Mouse (Mus musculus): ENCODE results near the gene Gm48551. TPM values are rescaled to one million over a fixed set of nuclear protein-coding genes. Genes with fewer than 3 reads are reported as not detected.

Gene Gm48551
- polyA plus RNA-seq, 1 experiment from 2014 or later, result 0.86 TPM

- H3K36me3 ChIP-seq, result peaks cover 46% of the 10 kb centered on the region
- no peaks in the 10 kb centered on the region for H3K27me3 ChIP-seq
- H3K9me3 ChIP-seq (replicated peaks), result no peaks in the 10 kb centered on the region
- H3K9ac ChIP-seq, result peak overlapping the region; percentile 99
- ATAC-seq (ENCODE audit: low read depth) (no peak), DNase-seq (no peak)
- peaks cover 92% of the 10 kb centered on the region for H3K4me1 ChIP-seq (replicated peaks)
- peak overlapping the region; percentile 20 for H3K4me3 ChIP-seq (replicated peaks)
- peak overlapping the region; percentile 95 for H3K4me2 ChIP-seq
- peak overlapping the region; percentile 98 for H3K27ac ChIP-seq
- 70% methylated on average over 8 of the region's 8 CpGs for WGBS (ENCODE audit: insufficient replicate concordance)
These were observed 23.5 kb upstream of the Gm48551 start for GRCm38 (mm10) chr10:81360721-81361120.

GRCm38 (mm10) chr10:81362336-81362949, 21.8 kb upstream of the Gm48551 start:
- H3K9ac ChIP-seq, result peak overlapping the region; percentile 99

GRCm38 (mm10) chr10:81363436-81364346, 20.6 kb upstream of the Gm48551 start:
- H3K9me3 ChIP-seq (replicated peaks), result no peaks in the 10 kb centered on the region
- peak overlapping the region; percentile 99 for H3K9ac ChIP-seq
- WGBS (ENCODE audit: insufficient replicate concordance), result 55% methylated on average over 54 of the region's 54 CpGs
- H3K4me1 ChIP-seq (replicated peaks), result peaks cover 96% of the 10 kb centered on the region
- DNase-seq, result no peak
- H3K27me3 ChIP-seq, result no peaks in the 10 kb centered on the region
- H3K4me3 ChIP-seq (replicated peaks), result peak overlapping the region; percentile 29
- peak; percentile 24 for ATAC-seq (ENCODE audit: low read depth)
- H3K4me2 ChIP-seq, result peak overlapping the region; percentile 95
- H3K27ac ChIP-seq, result peak overlapping the region; percentile 98
- H3K36me3 ChIP-seq, result peaks cover 73% of the 10 kb centered on the region

More at GRCm38 (mm10) chr10:81362336-81362949, 21.8 kb upstream of the Gm48551 start:
- H3K27ac ChIP-seq, result peak overlapping the region; percentile 98
- peaks cover 60% of the 10 kb centered on the region for H3K36me3 ChIP-seq
- H3K4me1 ChIP-seq (replicated peaks), result peaks cover 96% of the 10 kb centered on the region
- ATAC-seq (ENCODE audit: low read depth) (peak; percentile 88), DNase-seq (peak; percentile 87)
- H3K4me3 ChIP-seq (replicated peaks), result peak overlapping the region; percentile 29
- no peaks in the 10 kb centered on the region for H3K9me3 ChIP-seq (replicated peaks)
- no peaks in the 10 kb centered on the region for H3K27me3 ChIP-seq
- 22% methylated on average over 12 of the region's 12 CpGs for WGBS (ENCODE audit: insufficient replicate concordance)
- H3K4me2 ChIP-seq, result peak overlapping the region; percentile 95

GRCm38 (mm10) chr10:81364666-81365065, 19.6 kb upstream of the Gm48551 start:
- Histone ChIP-seq H3K9ac (peak overlapping the region; percentile 99), H3K4me2 (peak overlapping the region; percentile 95), H3K36me3 (peaks cover 82% of the 10 kb centered on the region), H3K4me3 (replicated peaks) (peak overlapping the region; percentile 29; the same call in 1 of the 2 replicates), H3K27ac (peak overlapping the region; percentile 98), H3K4me1 (replicated peaks) (peaks cover 87% of the 10 kb centered on the region), H3K9me3 (replicated peaks) (no peaks in the 10 kb centered on the region), H3K27me3 (no peaks in the 10 kb centered on the region)
- WGBS (ENCODE audit: insufficient replicate concordance), result 47% methylated on average over 28 of the region's 28 CpGs
- no peak for ATAC-seq (ENCODE audit: low read depth)
- no peak for DNase-seq

GRCm38 (mm10) chr10:81365073-81365472, 19.2 kb upstream of the Gm48551 start:
- H3K4me2 ChIP-seq, result peak overlapping the region; percentile 95; the same call in 1 of the 2 replicates
- DNase-seq, result no peak
- peaks cover 82% of the 10 kb centered on the region for H3K4me1 ChIP-seq (replicated peaks)

GRCm38 (mm10) chr10:81365672-81366476, 18.4 kb upstream of the Gm48551 start, which contains the start of gene 4930404N11Rik:
4930404N11Rik (minus strand) TSS chr10:81365816.
- 30% methylated on average over 12 of the region's 12 CpGs for WGBS (ENCODE audit: insufficient replicate concordance)
- peak within 1 kb of the TSS; percentile 29; the same call in 1 of the 2 replicates for H3K4me3 ChIP-seq (replicated peaks)
- peak within 1 kb of the TSS; percentile 99 for H3K9ac ChIP-seq
- ATAC-seq (ENCODE audit: low read depth) (no peak), DNase-seq (no peak)
- peaks cover 74% of the 10 kb centered on the region for H3K4me1 ChIP-seq (replicated peaks)
- no peaks in the 10 kb centered on the region for H3K27me3 ChIP-seq
- H3K4me2 ChIP-seq, result peak within 1 kb of the TSS; percentile 95
- H3K9me3 ChIP-seq (replicated peaks), result no peaks in the 10 kb centered on the region
- H3K27ac ChIP-seq, result peak within 1 kb of the TSS; percentile 98
- peaks cover 82% of the 10 kb centered on the region for H3K36me3 ChIP-seq

More at GRCm38 (mm10) chr10:81365073-81365472, 19.2 kb upstream of the Gm48551 start:
- WGBS (ENCODE audit: insufficient replicate concordance), result 48% methylated on average over 4 of the region's 4 CpGs
- Histone ChIP-seq H3K36me3 (peaks cover 82% of the 10 kb centered on the region), H3K9ac (peak overlapping the region; percentile 99), H3K27me3 (no peaks in the 10 kb centered on the region), H3K27ac (peak overlapping the region; percentile 98), H3K9me3 (replicated peaks) (no peaks in the 10 kb centered on the region), H3K4me3 (replicated peaks) (no peak overlapping the region)
- no peak for ATAC-seq (ENCODE audit: low read depth)

- H3K4me1 ChIP-seq (replicated peaks), result peaks cover 67% of the 10 kb centered on the region
- no peaks in the 10 kb centered on the region for H3K27me3 ChIP-seq
- H3K9me3 ChIP-seq (replicated peaks), result no peaks in the 10 kb centered on the region
- H3K27ac ChIP-seq, result peak overlapping the region; percentile 98
- peaks cover 82% of the 10 kb centered on the region for H3K36me3 ChIP-seq
- WGBS (ENCODE audit: insufficient replicate concordance), result 60% methylated on average over 6 of the region's 6 CpGs
- peak overlapping the region; percentile 26; the same call in 1 of the 2 replicates for H3K9ac ChIP-seq
- H3K4me2 ChIP-seq, result no peak overlapping the region
- no peak overlapping the region for H3K4me3 ChIP-seq (replicated peaks)
- no peak for ATAC-seq (ENCODE audit: low read depth)
- DNase-seq, result no peak
These were observed 17.6 kb upstream of the Gm48551 start for GRCm38 (mm10) chr10:81366477-81367206.

- Histone ChIP-seq H3K9me3 (replicated peaks) (no peaks in the 10 kb centered on the region), H3K27ac (peak overlapping the region; percentile 98), H3K36me3 (peaks cover 82% of the 10 kb centered on the region), H3K27me3 (no peaks in the 10 kb centered on the region), H3K4me1 (replicated peaks) (peaks cover 64% of the 10 kb centered on the region), H3K9ac (0 out of 2 replicates have a peak overlapping the region, but pooled peaks have one; percentile 26), H3K4me3 (replicated peaks) (no peak overlapping the region), H3K4me2 (no peak overlapping the region)
- DNase-seq, result no peak
- WGBS (ENCODE audit: insufficient replicate concordance), result 88% methylated on average over 6 of the region's 6 CpGs
- ATAC-seq (ENCODE audit: low read depth), result no peak
These were observed 17.1 kb upstream of the Gm48551 start for GRCm38 (mm10) chr10:81367207-81367495.

- ATAC-seq (ENCODE audit: low read depth) (no peak), DNase-seq (no peak)
- Histone ChIP-seq H3K4me1 (replicated peaks) (peaks cover 68% of the 10 kb centered on the region), H3K27ac (peak overlapping the region; percentile 61), H3K27me3 (no peaks in the 10 kb centered on the region), H3K9me3 (replicated peaks) (no peaks in the 10 kb centered on the region), H3K4me2 (peak overlapping the region; percentile 89), H3K36me3 (peaks cover 60% of the 10 kb centered on the region), H3K4me3 (replicated peaks) (peak overlapping the region; percentile 89), H3K9ac (peak overlapping the region; percentile 44)
- 92% methylated on average over 10 of the region's 10 CpGs for WGBS (ENCODE audit: insufficient replicate concordance)
These were observed 8.9 kb upstream of the Gm48551 start for GRCm38 (mm10) chr10:81375322-81375721.

GRCm38 (mm10) chr10:81376561-81377361, 7.5 kb upstream of the Gm48551 start:
- DNase-seq (peak; percentile 75), ATAC-seq (ENCODE audit: low read depth) (peak; percentile 37)

More at GRCm38 (mm10) chr10:81376561-81377361, 7.5 kb upstream of the Gm48551 start:
- Histone ChIP-seq H3K4me3 (replicated peaks) (peak overlapping the region; percentile 89), H3K4me1 (replicated peaks) (peaks cover 83% of the 10 kb centered on the region), H3K36me3 (peaks cover 46% of the 10 kb centered on the region), H3K27me3 (no peaks in the 10 kb centered on the region), H3K4me2 (peak overlapping the region; percentile 89), H3K9me3 (replicated peaks) (no peaks in the 10 kb centered on the region), H3K9ac (peak overlapping the region; percentile 99), H3K27ac (peak overlapping the region; percentile 95)
- WGBS (ENCODE audit: insufficient replicate concordance), result 19% methylated on average over 6 of the region's 6 CpGs
